Mouse (Mus musculus) midbrain, embryonic 14.5 days (tissue): Measurements from ENCODE around the gene Cnpy3. TPM values are rescaled to one million over a fixed set of nuclear protein-coding genes. Genes with fewer than 3 reads are reported as not detected.

Experiments used
- ATAC-seq: fragments of 200-750 bp; cut with Nextera tagmentation; 2 replicates; pipeline ENCODE4 v1.8.0; 2017; ENCODE audit warnings: moderate number of reproducible peaks, moderate library complexity; ENCODE audit not compliant: low FRiP score, low TSS enrichment
- DNase-seq: peaks from one replicate; pipeline ENCODE4 v3.0.0-alpha.2; 2015
- H3K27ac ChIP-seq: fragments of 300-500 bp; sonication (generic); replicated peaks from 2 replicates; pipeline ENCODE4 v1.5.1; 2014; ENCODE audit warnings: mild to moderate bottlenecking, low read depth, low read length, moderate library complexity
- H3K27me3 ChIP-seq: fragments of 300-500 bp; sonication (generic); 2 replicates; pipeline ENCODE4 v1.6.1; 2014; ENCODE audit warnings: low read length, control low read depth, mixed read lengths; ENCODE audit not compliant: control insufficient read depth, insufficient read depth
- H3K36me3 ChIP-seq: fragments of 300-500 bp; sonication (generic); 2 replicates; pipeline ENCODE4 v1.6.1; 2014; ENCODE audit warnings: low read length, control low read depth; ENCODE audit not compliant: control insufficient read depth, insufficient read depth
- H3K4me1 ChIP-seq: fragments of 300-500 bp; sonication (generic); 2 replicates; pipeline ENCODE4 v1.6.1; 2014; ENCODE audit warnings: mild to moderate bottlenecking, antibody characterized with exemption, low read length, control low read depth; ENCODE audit not compliant: control insufficient read depth, insufficient read depth
- H3K4me2 ChIP-seq: fragments of 300-500 bp; sonication (generic); 2 replicates; pipeline ENCODE4 v1.6.1; 2014; ENCODE audit warnings: mild to moderate bottlenecking, low read length, moderate library complexity
- H3K4me3 ChIP-seq: fragments of 300-500 bp; sonication (generic); replicated peaks from 2 replicates; pipeline ENCODE4 v1.5.1; 2014; ENCODE audit warnings: low read depth, low read length
- H3K9ac ChIP-seq: fragments of 300-500 bp; sonication (generic); replicated peaks from 2 replicates; pipeline ENCODE4 v1.6.1; 2014; ENCODE audit warnings: mild to moderate bottlenecking, low read length, moderate library complexity
- H3K9me3 ChIP-seq: fragments of 300-500 bp; sonication (generic); 2 replicates; pipeline ENCODE4 v1.6.1; 2016; ENCODE audit warnings: low read length, control low read depth, mixed read lengths; ENCODE audit not compliant: control insufficient read depth
- WGBS: fragments of 180-500 bp; shearing (Covaris S2); extraction: QIAGEN DNeasy Blood & Tissue Kit; methylation state at CpG from one replicate; pipeline ENCODE4 v1.1.7; 2014; 5-methylcytosine and 5-hydroxymethylcytosine counted together
- polyA plus RNA-seq: library from polyadenylated mRNA; unstranded; fragments of >200 nt; fragmentation: Nextera tagmentation; extraction: Ambion mirVana; gene quantifications from 2 replicates; pipeline ENCODE4 v1.2.1, GENCODE M21; 2014

The Cnpy3 gene
- polyA plus RNA-seq, 1 experiment from 2014 or later = 57.3 TPM

- no peak overlapping the region for H3K4me3 ChIP-seq
- H3K27ac ChIP-seq = no peak overlapping the region
- H3K4me2 ChIP-seq = no peak overlapping the region
- no peaks in the 10 kb centered on the region for H3K9me3 ChIP-seq
- peaks cover 16% of the 10 kb centered on the region for H3K4me1 ChIP-seq
- H3K36me3 ChIP-seq = peaks cover 32% of the 10 kb centered on the region
- ATAC-seq = no peak
- WGBS = 97% methylated on average over 11 of the region's 11 CpGs
- no peak for DNase-seq
- no peak overlapping the region for H3K9ac ChIP-seq
- H3K27me3 ChIP-seq = no peaks in the 10 kb centered on the region
Observed at GRCm38 (mm10) chr17:46714756-46715481, 37.1 kb downstream of the Cnpy3 start.

DNA sequence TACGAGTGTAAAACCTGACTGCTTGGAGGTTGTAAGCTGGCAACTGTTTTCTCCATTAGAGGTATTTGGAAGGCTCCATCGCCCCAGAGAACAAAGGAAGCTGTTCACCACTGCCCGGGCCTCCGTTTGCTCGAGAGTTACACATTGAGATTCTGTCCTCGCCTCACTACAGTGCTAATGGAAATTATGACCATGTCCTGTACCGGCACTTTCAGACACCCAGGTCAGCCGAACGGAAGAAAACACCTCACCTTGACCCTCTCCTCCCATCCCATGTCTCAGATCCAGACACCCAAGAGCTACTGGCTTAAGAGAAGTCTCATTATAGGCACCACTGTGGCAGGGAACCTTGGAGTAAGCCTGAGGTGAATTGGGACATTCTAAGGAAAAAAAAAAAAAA lies 38.2 kb downstream of the Cnpy3 start:
- 92% methylated on average over 9 of the region's 9 CpGs for WGBS
- Histone ChIP-seq H3K4me3 (no peak overlapping the region), H3K9ac (no peak overlapping the region), H3K27me3 (no peaks in the 10 kb centered on the region), H3K36me3 (peaks cover 32% of the 10 kb centered on the region), H3K4me2 (no peak overlapping the region), H3K9me3 (no peaks in the 10 kb centered on the region), H3K4me1 (peaks cover 16% of the 10 kb centered on the region), H3K27ac (no peak overlapping the region)
- ATAC-seq = no peak
- no peak for DNase-seq

DNA sequence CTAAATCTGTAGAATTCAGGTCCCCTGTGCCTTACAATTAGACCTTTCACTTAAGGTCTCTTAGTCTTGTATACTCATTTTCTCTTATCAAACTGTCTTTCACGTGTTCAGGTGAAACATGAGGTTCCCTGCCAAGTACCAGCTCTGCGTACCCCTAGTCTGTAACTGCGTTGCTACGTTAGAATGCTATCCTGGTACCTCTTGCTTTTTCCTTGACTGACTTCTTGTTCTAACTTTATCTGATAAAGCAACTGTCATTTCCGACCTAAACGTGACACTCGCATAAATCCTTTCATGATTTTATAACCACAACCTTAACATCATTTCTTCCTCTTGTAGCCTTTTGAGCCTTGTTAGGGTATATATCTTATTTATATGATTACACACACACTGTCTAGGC lies 39.6 kb downstream of the Cnpy3 start:
- peak overlapping the region; percentile 93 for H3K4me3 ChIP-seq
- no peaks in the 10 kb centered on the region for H3K9me3 ChIP-seq
- H3K9ac ChIP-seq = peak overlapping the region; percentile 80
- H3K36me3 ChIP-seq = peaks cover 32% of the 10 kb centered on the region
- 83% methylated on average over 7 of the region's 7 CpGs for WGBS
- H3K4me2 ChIP-seq = peak overlapping the region; percentile 99
- no peak for DNase-seq
- no peaks in the 10 kb centered on the region for H3K27me3 ChIP-seq
- peaks cover 16% of the 10 kb centered on the region for H3K4me1 ChIP-seq
- no peak overlapping the region for H3K27ac ChIP-seq
- ATAC-seq = no peak

- H3K27ac ChIP-seq = peak overlapping the region; percentile 77
- DNase-seq = no peak
- WGBS = under 1% methylated on average over 75 of the region's 76 CpGs
Observed at GRCm38 (mm10) chr17:46711612-46712271, 40.3 kb downstream of the Cnpy3 start.

DNA sequence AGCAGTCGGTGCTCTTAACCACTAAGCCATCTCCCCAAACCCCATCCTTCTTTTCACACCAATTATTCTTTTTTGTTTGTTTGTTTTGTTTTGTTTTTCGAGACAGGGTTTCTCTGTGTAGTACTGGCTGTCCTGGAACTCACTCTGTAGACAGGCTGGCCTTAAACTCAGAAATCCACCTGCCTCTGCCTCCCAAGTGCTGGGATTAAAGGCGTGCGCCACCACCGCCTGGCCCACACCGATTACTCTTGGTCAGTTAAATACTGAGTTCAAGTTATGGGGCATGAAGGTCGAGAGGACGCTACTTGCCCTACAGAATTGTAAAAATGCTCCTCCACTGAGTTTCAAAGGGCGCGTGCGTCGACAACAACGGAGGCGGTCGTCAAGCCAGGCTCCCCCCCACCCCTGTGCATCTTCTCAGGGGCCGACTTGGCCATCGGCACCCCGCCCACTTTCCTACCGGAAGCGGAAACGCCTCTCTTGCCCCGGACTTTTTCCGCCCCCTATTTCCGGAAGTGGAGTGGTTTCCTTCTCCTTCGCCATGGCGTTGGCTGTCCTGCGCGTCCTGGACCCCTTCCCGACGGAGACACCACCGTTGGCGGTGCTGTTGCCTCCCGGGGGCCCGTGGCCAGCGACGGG lies 40.9 kb downstream of the Cnpy3 start, which contains the start of gene Pex6:
Gene Pex6, plus strand, starts transcription at position 505 of the 639 bp plus-strand sequence.
- Histone ChIP-seq H3K27ac (peak within 1 kb of the TSS; percentile 77), H3K27me3 (no peaks in the 10 kb centered on the region), H3K4me1 (peaks cover 16% of the 10 kb centered on the region), H3K4me2 (peak within 1 kb of the TSS; percentile 99), H3K36me3 (peaks cover 22% of the 10 kb centered on the region), H3K4me3 (peak within 1 kb of the TSS; percentile 93), H3K9me3 (no peaks in the 10 kb centered on the region), H3K9ac (peak within 1 kb of the TSS; percentile 80)
- WGBS = 8% methylated on average over 36 of the region's 36 CpGs
- DNase-seq (peak; percentile 97), ATAC-seq (peak; percentile 92)

More at GRCm38 (mm10) chr17:46711612-46712271, 40.3 kb downstream of the Cnpy3 start:
- peak; percentile 4; the same call in 1 of the 2 replicates for ATAC-seq
- Histone ChIP-seq H3K9ac (peak overlapping the region; percentile 80), H3K9me3 (no peaks in the 10 kb centered on the region), H3K4me2 (peak overlapping the region; percentile 99), H3K4me1 (peaks cover 16% of the 10 kb centered on the region), H3K4me3 (peak overlapping the region; percentile 93), H3K27me3 (no peaks in the 10 kb centered on the region), H3K36me3 (peaks cover 28% of the 10 kb centered on the region)

DNA sequence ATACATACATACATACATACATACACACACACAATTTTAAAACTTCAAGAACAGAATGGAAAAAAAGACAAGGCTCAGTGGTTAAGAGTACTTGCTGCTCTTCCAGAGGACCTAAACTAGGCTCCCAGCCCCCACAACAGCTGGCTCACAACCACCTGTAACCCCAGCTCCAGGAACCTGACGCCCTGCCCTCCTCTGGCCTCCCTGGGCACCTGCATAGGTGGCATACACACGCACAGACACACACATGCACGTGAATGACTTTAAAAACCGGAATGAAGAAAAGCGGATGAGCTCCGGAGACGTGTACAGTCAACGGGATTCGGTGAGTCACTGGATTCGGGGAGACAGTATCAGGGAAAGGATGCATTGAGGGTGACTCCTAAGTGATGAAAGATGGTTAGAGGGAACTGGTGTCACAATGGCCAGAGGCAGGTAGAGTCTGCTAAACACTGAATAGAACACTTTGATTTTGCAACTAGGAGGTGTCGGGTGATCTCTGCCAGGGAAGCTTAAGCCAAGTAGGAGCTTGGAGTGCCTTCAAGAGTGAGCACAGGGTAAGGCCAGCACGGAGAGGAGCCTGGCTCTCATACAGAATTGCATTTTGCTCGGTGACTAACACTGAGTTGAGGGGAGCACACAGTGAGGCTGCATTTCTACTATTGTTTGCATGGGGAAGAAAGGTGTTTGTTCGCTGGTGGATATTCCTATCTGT lies 45.5 kb downstream of the Cnpy3 start:
- Histone ChIP-seq H3K27me3 (no peaks in the 10 kb centered on the region), H3K36me3 (no peaks in the 10 kb centered on the region), H3K27ac (no peak overlapping the region), H3K4me2 (no peak overlapping the region), H3K9me3 (no peaks in the 10 kb centered on the region), H3K4me3 (no peak overlapping the region), H3K4me1 (peaks cover 18% of the 10 kb centered on the region), H3K9ac (no peak overlapping the region)
- ATAC-seq = no peak
- no peak for DNase-seq
- 94% methylated on average over 14 of the region's 14 CpGs for WGBS

DNA sequence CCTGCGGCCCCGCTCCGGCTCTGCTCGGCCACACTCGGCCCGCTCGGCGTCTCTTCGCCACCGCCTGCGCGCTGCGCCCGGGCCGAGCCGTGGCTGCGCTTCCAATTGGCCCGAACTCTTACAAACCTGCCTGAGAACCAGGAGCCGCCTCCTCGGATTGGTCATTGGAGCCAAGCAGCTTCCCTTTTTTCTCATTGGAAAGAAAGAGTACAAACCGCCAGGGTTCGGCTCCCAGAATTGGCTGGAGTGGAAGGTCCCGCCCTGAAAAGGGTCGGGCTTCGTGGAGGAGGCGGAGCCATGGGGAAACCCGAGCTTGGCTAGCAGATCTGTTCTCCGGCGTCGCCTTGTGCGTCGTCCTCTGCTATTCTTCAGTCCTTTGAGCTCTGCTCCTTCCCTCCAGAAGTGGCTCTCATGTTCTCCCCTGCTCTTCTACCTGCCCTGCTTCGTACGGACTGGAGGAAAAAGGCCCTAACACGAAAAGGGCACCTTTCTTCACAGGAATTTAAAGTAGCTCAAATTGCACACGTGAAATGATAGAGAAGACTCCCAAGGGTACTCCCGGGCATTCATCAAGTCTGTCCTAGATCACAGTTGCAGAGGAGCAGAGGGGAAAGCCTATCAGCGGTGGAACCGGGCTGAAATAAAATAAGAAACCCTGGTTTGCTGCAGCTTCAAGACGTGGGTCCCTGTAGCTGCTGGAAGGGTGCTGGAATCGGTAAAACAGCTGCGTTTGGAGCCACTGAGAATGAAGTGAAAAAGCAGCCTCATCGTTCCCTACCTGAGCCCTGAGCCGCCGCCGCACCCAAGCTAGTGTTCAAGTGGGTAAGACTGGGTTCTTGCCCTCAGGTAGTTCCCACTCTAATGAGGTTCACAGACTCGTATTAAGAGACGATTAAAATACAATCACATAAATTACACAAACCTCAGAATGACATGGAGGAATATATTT lies 46.9 kb downstream of the Cnpy3 start, which contains the start of gene Ppp2r5d:
Gene Ppp2r5d, minus strand, starts transcription at position 225 of the 949 bp plus-strand sequence.
- H3K27ac ChIP-seq = peak within 1 kb of the TSS; percentile 91
- H3K9ac ChIP-seq = peak within 1 kb of the TSS; percentile 84
- peak; percentile 98 for DNase-seq
- H3K36me3 ChIP-seq = 0 out of 2 replicates have a peak, but pooled peaks cover 2% of the 10 kb centered on the region
- H3K4me1 ChIP-seq = peaks cover 18% of the 10 kb centered on the region
- 2% methylated on average over 48 of the region's 48 CpGs for WGBS
- H3K4me2 ChIP-seq = peak within 1 kb of the TSS; percentile 71
- no peaks in the 10 kb centered on the region for H3K9me3 ChIP-seq
- peak within 1 kb of the TSS; percentile 96 for H3K4me3 ChIP-seq
- ATAC-seq = peak; percentile 97
- H3K27me3 ChIP-seq = no peaks in the 10 kb centered on the region
